Mouse (Mus musculus) heart, embryonic 15.5 days (tissue): Measurements from ENCODE around the gene Clpsl2. TPM values are rescaled to one million over a fixed set of nuclear protein-coding genes. Genes with fewer than 3 reads are reported as not detected.

Experiments
- ATAC-seq: fragments of 200-750 bp; cut with Nextera tagmentation; replicated peaks from 2 replicates; pipeline ENCODE4 v1.8.0; 2017; ENCODE audit warnings: low read depth, moderate TSS enrichment; ENCODE audit not compliant: insufficient number of reproducible peaks, insufficient read depth, low FRiP score
- H3K27ac ChIP-seq: fragments of 300-500 bp; sonication (generic); 2 replicates; pipeline ENCODE4 v1.5.1; 2015; ENCODE audit warnings: mild to moderate bottlenecking, inconsistent platforms
- H3K27me3 ChIP-seq: fragments of 300-500 bp; sonication (generic); 2 replicates; pipeline ENCODE4 v1.6.1; 2015; ENCODE audit warnings: inconsistent platforms
- H3K36me3 ChIP-seq: fragments of 300-500 bp; sonication (generic); 2 replicates; pipeline ENCODE4 v1.6.1; 2015; ENCODE audit warnings: mild to moderate bottlenecking, inconsistent platforms
- H3K4me1 ChIP-seq: fragments of 300-500 bp; sonication (generic); replicated peaks from 2 replicates; pipeline ENCODE4 v1.6.1; 2015; ENCODE audit warnings: inconsistent platforms
- H3K4me2 ChIP-seq: fragments of 300-500 bp; sonication (generic); 2 replicates; pipeline ENCODE4 v1.6.1; 2015; ENCODE audit warnings: inconsistent platforms, mild to moderate bottlenecking, moderate library complexity
- H3K4me3 ChIP-seq: fragments of 300-500 bp; sonication (generic); 2 replicates; pipeline ENCODE4 v1.5.1; 2015; ENCODE audit warnings: mild to moderate bottlenecking, inconsistent platforms
- H3K9ac ChIP-seq: fragments of 300-500 bp; sonication (generic); 2 replicates; pipeline ENCODE4 v1.6.1; 2015; ENCODE audit warnings: mild to moderate bottlenecking, inconsistent platforms
- H3K9me3 ChIP-seq: fragments of 300-500 bp; sonication (generic); replicated peaks from 2 replicates; pipeline ENCODE4 v1.6.1; 2016; ENCODE audit warnings: inconsistent platforms
- WGBS: fragments of 180-500 bp; shearing (Covaris S2); methylation state at CpG from one replicate; pipeline ENCODE4 v1.1.7; 2015; ENCODE audit warnings: mixed read lengths; 5-methylcytosine and 5-hydroxymethylcytosine counted together
- polyA plus RNA-seq: library from polyadenylated mRNA; unstranded; fragments of >200 nt; fragmentation: Nextera tagmentation; extraction: Ambion mirVana; gene quantifications from 2 replicates; pipeline ENCODE4 v1.2.1, GENCODE M21; 2015

Gene Clpsl2
- polyA plus RNA-seq, 1 experiment from 2014 or later: not detected

DNA sequence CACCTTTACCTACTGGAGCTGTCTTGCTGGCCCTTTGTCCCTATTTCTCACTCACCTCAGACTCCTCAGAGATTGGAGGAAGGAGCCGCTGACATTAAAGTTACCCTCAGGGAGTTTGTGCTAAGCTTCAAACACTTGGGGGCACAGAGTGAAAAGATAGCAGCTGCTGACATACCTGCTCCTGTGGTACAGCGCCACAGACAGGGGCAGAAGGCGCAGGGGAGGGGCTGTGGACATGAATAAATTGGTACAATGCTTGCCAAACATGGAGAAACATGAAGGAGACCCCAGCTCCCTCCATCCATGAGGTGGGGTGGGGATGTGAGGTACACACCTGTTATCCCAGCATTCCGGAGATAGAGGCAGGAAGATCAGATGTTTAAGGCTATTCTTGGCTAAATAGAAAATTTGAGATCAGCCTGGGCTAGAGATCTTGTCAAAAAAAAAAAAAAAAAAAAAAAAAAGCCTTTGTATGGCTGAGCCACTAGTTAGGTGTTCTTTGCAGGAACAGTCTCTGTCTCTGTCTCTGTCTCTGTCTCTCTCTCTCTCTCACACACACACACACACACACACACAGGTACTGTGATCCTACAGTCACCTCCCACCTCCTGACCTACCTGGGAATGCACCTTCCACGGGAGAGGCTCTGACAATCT, 28.0 kb upstream of the Clpsl2 start:
- H3K4me1 ChIP-seq: peaks cover 39% of the 10 kb centered on the region
- no peak overlapping the region for H3K27ac ChIP-seq
- no peak overlapping the region for H3K4me3 ChIP-seq
- H3K27me3 ChIP-seq: peaks cover 18% of the 10 kb centered on the region
- ATAC-seq: no peak
- H3K4me2 ChIP-seq: peak overlapping the region; percentile 97; the same call in 1 of the 2 replicates
- H3K9me3 ChIP-seq: no peaks in the 10 kb centered on the region
- no peaks in the 10 kb centered on the region for H3K36me3 ChIP-seq
- H3K9ac ChIP-seq: no peak overlapping the region
- WGBS: 54% methylated on average over 5 of the region's 5 CpGs

GRCm38 (mm10) chr17:28521920-28522319, 27.3 kb upstream of the Clpsl2 start:
- H3K4me1 ChIP-seq: peaks cover 36% of the 10 kb centered on the region
- no peaks in the 10 kb centered on the region for H3K9me3 ChIP-seq
- H3K27me3 ChIP-seq: peaks cover 15% of the 10 kb centered on the region
- peak overlapping the region; percentile 66 for H3K4me3 ChIP-seq
- no peak overlapping the region for H3K9ac ChIP-seq
- no peak overlapping the region for H3K27ac ChIP-seq
- no peak for ATAC-seq
- H3K36me3 ChIP-seq: no peaks in the 10 kb centered on the region
- H3K4me2 ChIP-seq: peak overlapping the region; percentile 97
- 47% methylated on average over 6 of the region's 6 CpGs for WGBS

DNA sequence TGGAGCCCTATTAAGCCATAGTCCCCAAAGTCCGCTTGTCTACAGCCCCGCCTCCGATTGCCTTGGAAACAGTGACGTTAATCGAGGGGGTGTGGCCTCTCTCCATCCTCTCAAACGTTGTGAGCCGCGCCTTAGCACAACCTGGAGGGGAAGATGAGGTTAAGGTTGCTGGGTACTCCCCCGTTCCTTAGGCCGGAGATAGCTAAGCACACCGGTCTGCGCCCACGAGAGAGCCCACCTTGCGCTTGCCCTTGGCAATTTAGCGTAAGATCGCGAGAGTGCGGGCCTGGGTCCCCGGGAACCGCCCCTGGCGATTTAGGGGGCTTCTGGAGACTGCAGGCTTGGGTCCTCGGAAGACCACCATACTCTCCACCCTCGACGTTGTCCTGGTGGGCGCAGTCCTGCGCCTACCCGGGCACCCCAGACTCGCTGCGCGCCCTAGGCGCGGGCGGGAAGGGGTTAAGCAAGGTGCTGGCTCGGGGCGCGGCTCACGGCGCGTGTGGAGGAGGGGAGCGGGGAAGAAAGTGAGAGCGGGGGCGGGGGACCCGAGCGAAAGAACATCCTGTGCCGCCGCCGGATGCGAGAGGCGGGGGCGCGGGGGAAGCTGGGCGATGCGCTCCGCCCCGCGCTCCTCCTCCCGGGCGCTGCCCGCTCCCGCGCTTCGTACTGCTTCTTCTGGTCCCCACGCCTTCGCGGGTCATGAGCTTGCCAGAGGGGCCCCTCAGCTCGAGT, 26.4 kb upstream of the Clpsl2 start:
- Histone ChIP-seq H3K9ac (peak overlapping the region; percentile 53), H3K36me3 (no peaks in the 10 kb centered on the region), H3K27me3 (peaks cover 14% of the 10 kb centered on the region), H3K9me3 (no peaks in the 10 kb centered on the region), H3K4me2 (peak overlapping the region; percentile 97), H3K4me1 (peaks cover 35% of the 10 kb centered on the region), H3K4me3 (peak overlapping the region; percentile 66), H3K27ac (peak overlapping the region; percentile 86)
- WGBS: under 1% methylated on average over 64 of the region's 66 CpGs
- ATAC-seq: peak; percentile 77

GRCm38 (mm10) chr17:28523355-28524008, 25.7 kb upstream of the Clpsl2 start:
- Histone ChIP-seq H3K9me3 (no peaks in the 10 kb centered on the region), H3K27me3 (peaks cover 16% of the 10 kb centered on the region), H3K4me1 (peaks cover 31% of the 10 kb centered on the region), H3K4me2 (peak overlapping the region; percentile 97), H3K9ac (peak overlapping the region; percentile 53), H3K27ac (peak overlapping the region; percentile 86), H3K4me3 (peak overlapping the region; percentile 66), H3K36me3 (no peaks in the 10 kb centered on the region)
- 8% methylated on average over 28 of the region's 28 CpGs for WGBS
- no peak; the same call in 1 of the 2 replicates for ATAC-seq

DNA sequence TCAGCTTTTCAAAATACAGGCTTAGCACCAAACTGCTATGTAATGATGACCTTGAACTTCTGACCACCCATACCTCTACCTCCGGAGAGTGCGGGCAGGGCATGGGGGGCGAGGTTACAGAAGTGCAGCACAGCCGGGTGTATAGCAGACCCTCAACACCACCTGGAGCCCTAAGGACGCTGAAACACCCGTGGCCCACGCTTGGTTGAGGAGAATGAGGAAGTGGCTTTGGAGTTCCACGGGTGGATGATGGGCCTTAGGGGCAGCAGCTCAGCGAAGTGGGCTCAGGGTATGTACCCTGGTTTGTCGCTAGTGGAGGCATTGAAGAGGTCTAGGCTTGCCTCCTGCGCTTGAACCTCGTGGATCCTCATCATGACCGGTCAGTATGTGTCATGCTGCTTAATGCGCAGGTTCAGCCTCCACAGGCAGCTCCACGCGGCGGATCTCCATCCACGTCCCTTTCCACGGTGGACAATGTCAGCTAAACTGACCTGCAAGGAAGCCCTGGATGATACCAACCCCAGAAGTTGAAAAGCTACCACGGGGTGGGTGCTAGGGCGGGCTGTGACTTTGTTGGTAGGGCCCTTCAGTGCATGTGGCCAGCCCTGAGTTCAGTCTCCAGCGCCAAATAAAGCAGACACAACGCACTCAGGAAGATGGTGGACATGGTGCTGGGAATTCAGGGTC, 25.1 kb upstream of the Clpsl2 start:
- peaks cover 26% of the 10 kb centered on the region for H3K4me1 ChIP-seq
- 0 out of 2 replicates have a peak overlapping the region, but pooled peaks have one; percentile 53 for H3K9ac ChIP-seq
- peak overlapping the region; percentile 97 for H3K4me2 ChIP-seq
- H3K4me3 ChIP-seq: peak overlapping the region; percentile 66
- 0 out of 2 replicates have a peak overlapping the region, but pooled peaks have one; percentile 3 for H3K27ac ChIP-seq
- peaks cover 14% of the 10 kb centered on the region for H3K27me3 ChIP-seq
- no peaks in the 10 kb centered on the region for H3K36me3 ChIP-seq
- no peaks in the 10 kb centered on the region for H3K9me3 ChIP-seq
- ATAC-seq: no peak
- WGBS: 78% methylated on average over 23 of the region's 23 CpGs

GRCm38 (mm10) chr17:28524831-28525430, 24.3 kb upstream of the Clpsl2 start:
- no peak for ATAC-seq
- peaks cover 26% of the 10 kb centered on the region for H3K4me1 ChIP-seq
- H3K27me3 ChIP-seq: peaks cover 12% of the 10 kb centered on the region
- 0 out of 2 replicates have a peak overlapping the region, but pooled peaks have one; percentile 3 for H3K27ac ChIP-seq
- H3K36me3 ChIP-seq: no peaks in the 10 kb centered on the region
- H3K9ac ChIP-seq: no peak overlapping the region
- H3K9me3 ChIP-seq: no peaks in the 10 kb centered on the region
- H3K4me3 ChIP-seq: no peak overlapping the region
- 65% methylated on average over 4 of the region's 4 CpGs for WGBS
- H3K4me2 ChIP-seq: peak overlapping the region; percentile 97; the same call in 1 of the 2 replicates

GRCm38 (mm10) chr17:28527184-28528042, 21.8 kb upstream of the Clpsl2 start:
- 33% methylated on average over 12 of the region's 12 CpGs for WGBS
- Histone ChIP-seq H3K4me1 (peaks cover 23% of the 10 kb centered on the region), H3K4me2 (peak overlapping the region; percentile 52), H3K9ac (0 out of 2 replicates have a peak overlapping the region, but pooled peaks have one; percentile 38), H3K36me3 (no peaks in the 10 kb centered on the region), H3K4me3 (peak overlapping the region; percentile 27; the same call in 1 of the 2 replicates), H3K27ac (peak overlapping the region; percentile 36; the same call in 1 of the 2 replicates), H3K27me3 (peaks cover 18% of the 10 kb centered on the region; the same call in 1 of the 2 replicates), H3K9me3 (no peaks in the 10 kb centered on the region)
- no peak for ATAC-seq

GRCm38 (mm10) chr17:28528043-28528351, 21.2 kb upstream of the Clpsl2 start:
- Histone ChIP-seq H3K4me2 (peak overlapping the region; percentile 52), H3K4me1 (peaks cover 19% of the 10 kb centered on the region), H3K9ac (0 out of 2 replicates have a peak overlapping the region, but pooled peaks have one; percentile 38), H3K36me3 (no peaks in the 10 kb centered on the region), H3K27ac (no peak overlapping the region), H3K9me3 (no peaks in the 10 kb centered on the region), H3K27me3 (peaks cover 18% of the 10 kb centered on the region; the same call in 1 of the 2 replicates), H3K4me3 (peak overlapping the region; percentile 27; the same call in 1 of the 2 replicates)
- 1% methylated on average over 6 of the region's 6 CpGs for WGBS
- ATAC-seq: no peak

- no peak overlapping the region for H3K4me3 ChIP-seq
- no peak overlapping the region for H3K27ac ChIP-seq
- peaks cover 18% of the 10 kb centered on the region; the same call in 1 of the 2 replicates for H3K27me3 ChIP-seq
- ATAC-seq: no peak
- H3K4me1 ChIP-seq: peaks cover 13% of the 10 kb centered on the region
- H3K36me3 ChIP-seq: no peaks in the 10 kb centered on the region
- no peaks in the 10 kb centered on the region for H3K9me3 ChIP-seq
- H3K9ac ChIP-seq: no peak overlapping the region
- H3K4me2 ChIP-seq: no peak overlapping the region
- 65% methylated on average over 4 of the region's 4 CpGs for WGBS
Observed at GRCm38 (mm10) chr17:28529116-28529515, 20.1 kb upstream of the Clpsl2 start.

GRCm38 (mm10) chr17:28530506-28530905, 18.7 kb upstream of the Clpsl2 start, which contains the start of gene Armc12:
Gene Armc12, plus strand, starts transcription at chr17:28530806.
- WGBS: 78% methylated on average over 6 of the region's 6 CpGs
- H3K9me3 ChIP-seq: no peaks in the 10 kb centered on the region

More at GRCm38 (mm10) chr17:28530506-28530905, 18.7 kb upstream of the Clpsl2 start, which contains the start of gene Armc12:
- ATAC-seq: no peak
- Histone ChIP-seq H3K4me2 (no peak within 1 kb of the TSS), H3K9ac (0 out of 2 replicates have a peak within 1 kb of the TSS, but pooled peaks have one; percentile 12), H3K27me3 (peaks cover 18% of the 10 kb centered on the region; the same call in 1 of the 2 replicates), H3K36me3 (no peaks in the 10 kb centered on the region), H3K27ac (no peak within 1 kb of the TSS), H3K4me1 (peaks cover 13% of the 10 kb centered on the region), H3K4me3 (no peak within 1 kb of the TSS)
